Mouse (Mus musculus): ENCODE measurements around the gene Rbl2. TPM values are rescaled to one million over a fixed set of nuclear protein-coding genes. Genes with fewer than 3 reads are reported as not detected.

Rbl2 gene
- polyA plus RNA-seq, 1 experiment from 2014 or later = 19.4 TPM

GRCm38 (mm10) chr8:91069407-91069806 is 450 bp upstream of the Rbl2 start:
- WGBS = 18% methylated on average over 10 of the region's 10 CpGs
- H3K27me3 ChIP-seq (replicated peaks) = no peaks in the 10 kb centered on the region
- peak overlapping the region; percentile 78 for H3K4me3 ChIP-seq
- H3K9ac ChIP-seq = no peak overlapping the region
- 0 out of 2 replicates have a peak, but pooled peaks have one; percentile 11 for ATAC-seq (ENCODE audit: low FRiP score, low read depth)
- peaks cover 14% of the 10 kb centered on the region for H3K4me1 ChIP-seq
- no peaks in the 10 kb centered on the region for H3K9me3 ChIP-seq
- no peak overlapping the region for H3K27ac ChIP-seq
- H3K36me3 ChIP-seq = no peaks in the 10 kb centered on the region
- peak overlapping the region; percentile 70 for H3K4me2 ChIP-seq (replicated peaks)

- ATAC-seq (ENCODE audit: low FRiP score, low read depth) = peak; percentile 81
- peak overlapping the region; percentile 70 for H3K4me2 ChIP-seq (replicated peaks)
- peak overlapping the region; percentile 78 for H3K4me3 ChIP-seq
- no peaks in the 10 kb centered on the region for H3K36me3 ChIP-seq
- H3K27ac ChIP-seq = peak overlapping the region; percentile 58
- H3K9me3 ChIP-seq = no peaks in the 10 kb centered on the region
- peaks cover 14% of the 10 kb centered on the region for H3K4me1 ChIP-seq
- no peaks in the 10 kb centered on the region for H3K27me3 ChIP-seq (replicated peaks)
- H3K9ac ChIP-seq = peak overlapping the region; percentile 75
- WGBS = under 1% methylated on average over 34 of the region's 34 CpGs
These were observed 510 bp downstream of the Rbl2 start for GRCm38 (mm10) chr8:91070275-91070859.

GRCm38 (mm10) chr8:91077077-91077867 is 7.4 kb downstream of the Rbl2 start:
- H3K27ac ChIP-seq = no peak overlapping the region
- H3K4me2 ChIP-seq (replicated peaks) = no peak overlapping the region
- H3K27me3 ChIP-seq (replicated peaks) = no peaks in the 10 kb centered on the region
- H3K9ac ChIP-seq = no peak overlapping the region
- H3K4me3 ChIP-seq = no peak overlapping the region
- WGBS = 91% methylated on average over 12 of the region's 12 CpGs
- no peaks in the 10 kb centered on the region for H3K9me3 ChIP-seq
- ATAC-seq (ENCODE audit: low FRiP score, low read depth) = no peak
- H3K36me3 ChIP-seq = peaks cover 25% of the 10 kb centered on the region
- H3K4me1 ChIP-seq = no peaks in the 10 kb centered on the region

- peaks cover 25% of the 10 kb centered on the region for H3K36me3 ChIP-seq
These were observed 9.8 kb downstream of the Rbl2 start for GRCm38 (mm10) chr8:91079678-91080077.

GRCm38 (mm10) chr8:91081911-91082310 is 12.1 kb downstream of the Rbl2 start:
- H3K27me3 ChIP-seq (replicated peaks) = no peaks in the 10 kb centered on the region
- H3K4me2 ChIP-seq (replicated peaks) = no peak overlapping the region
- H3K27ac ChIP-seq = no peak overlapping the region
- peaks cover 35% of the 10 kb centered on the region for H3K36me3 ChIP-seq
- ATAC-seq (ENCODE audit: low FRiP score, low read depth) = no peak
- 92% methylated on average over 7 of the region's 7 CpGs for WGBS
- no peak overlapping the region for H3K4me3 ChIP-seq
- no peaks in the 10 kb centered on the region for H3K9me3 ChIP-seq
- H3K4me1 ChIP-seq = no peaks in the 10 kb centered on the region
- no peak overlapping the region for H3K9ac ChIP-seq

More at GRCm38 (mm10) chr8:91079678-91080077, 9.8 kb downstream of the Rbl2 start:
- Histone ChIP-seq H3K27ac (no peak overlapping the region), H3K9me3 (no peaks in the 10 kb centered on the region), H3K9ac (no peak overlapping the region), H3K4me2 (replicated peaks) (no peak overlapping the region), H3K4me3 (no peak overlapping the region), H3K27me3 (replicated peaks) (no peaks in the 10 kb centered on the region), H3K4me1 (no peaks in the 10 kb centered on the region)
- no peak for ATAC-seq (ENCODE audit: low FRiP score, low read depth)
- WGBS = 95% methylated on average over 2 of the region's 2 CpGs

GRCm38 (mm10) chr8:91082428-91082827 is 12.6 kb downstream of the Rbl2 start:
- Histone ChIP-seq H3K4me3 (no peak overlapping the region), H3K36me3 (peaks cover 33% of the 10 kb centered on the region), H3K9me3 (no peaks in the 10 kb centered on the region), H3K9ac (no peak overlapping the region), H3K4me1 (no peaks in the 10 kb centered on the region), H3K27me3 (replicated peaks) (no peaks in the 10 kb centered on the region), H3K27ac (no peak overlapping the region), H3K4me2 (replicated peaks) (no peak overlapping the region)
- WGBS = 92% methylated on average over 12 of the region's 12 CpGs
- ATAC-seq (ENCODE audit: low FRiP score, low read depth) = no peak

GRCm38 (mm10) chr8:91088452-91088851 is 18.6 kb downstream of the Rbl2 start:
- H3K27me3 ChIP-seq (replicated peaks) = no peaks in the 10 kb centered on the region
- ATAC-seq (ENCODE audit: low FRiP score, low read depth) = no peak
- H3K4me1 ChIP-seq = no peaks in the 10 kb centered on the region
- H3K4me3 ChIP-seq = no peak overlapping the region
- no peak overlapping the region for H3K4me2 ChIP-seq (replicated peaks)
- H3K36me3 ChIP-seq = peaks cover 36% of the 10 kb centered on the region
- 94% methylated on average over 7 of the region's 7 CpGs for WGBS
- no peak overlapping the region for H3K9ac ChIP-seq
- no peaks in the 10 kb centered on the region for H3K9me3 ChIP-seq
- no peak overlapping the region for H3K27ac ChIP-seq

- WGBS = 91% methylated on average over 2 of the region's 2 CpGs
- ATAC-seq (ENCODE audit: low FRiP score, low read depth) = no peak
- Histone ChIP-seq H3K27ac (no peak overlapping the region), H3K4me3 (no peak overlapping the region), H3K4me1 (no peaks in the 10 kb centered on the region), H3K36me3 (peaks cover 36% of the 10 kb centered on the region), H3K9ac (no peak overlapping the region), H3K4me2 (replicated peaks) (no peak overlapping the region), H3K27me3 (replicated peaks) (no peaks in the 10 kb centered on the region), H3K9me3 (no peaks in the 10 kb centered on the region)
These were observed 19.7 kb downstream of the Rbl2 start for GRCm38 (mm10) chr8:91089601-91090000.

GRCm38 (mm10) chr8:91094135-91094534 is 24.3 kb downstream of the Rbl2 start:
- H3K9me3 ChIP-seq = no peaks in the 10 kb centered on the region
- 87% methylated on average over 5 of the region's 5 CpGs for WGBS
- ATAC-seq (ENCODE audit: low FRiP score, low read depth) = no peak
- peaks cover 41% of the 10 kb centered on the region for H3K36me3 ChIP-seq
- no peak overlapping the region for H3K4me3 ChIP-seq
- H3K4me2 ChIP-seq (replicated peaks) = no peak overlapping the region
- H3K9ac ChIP-seq = no peak overlapping the region
- H3K27me3 ChIP-seq (replicated peaks) = no peaks in the 10 kb centered on the region
- H3K4me1 ChIP-seq = no peaks in the 10 kb centered on the region
- no peak overlapping the region for H3K27ac ChIP-seq

GRCm38 (mm10) chr8:91098106-91098505 is 28.2 kb downstream of the Rbl2 start:
- 91% methylated on average over 6 of the region's 6 CpGs for WGBS
- no peaks in the 10 kb centered on the region for H3K9me3 ChIP-seq
- H3K4me3 ChIP-seq = no peak overlapping the region
- H3K36me3 ChIP-seq = peaks cover 35% of the 10 kb centered on the region
- H3K4me1 ChIP-seq = no peaks in the 10 kb centered on the region
- no peak overlapping the region for H3K9ac ChIP-seq
- no peak overlapping the region for H3K4me2 ChIP-seq (replicated peaks)
- no peak for ATAC-seq (ENCODE audit: low FRiP score, low read depth)
- no peak overlapping the region for H3K27ac ChIP-seq
- H3K27me3 ChIP-seq (replicated peaks) = no peaks in the 10 kb centered on the region

GRCm38 (mm10) chr8:91106271-91106670 is 36.4 kb downstream of the Rbl2 start:
- 94% methylated on average over 12 of the region's 12 CpGs for WGBS
- no peak overlapping the region for H3K4me3 ChIP-seq
- no peak overlapping the region for H3K27ac ChIP-seq
- H3K9me3 ChIP-seq = no peaks in the 10 kb centered on the region
- no peaks in the 10 kb centered on the region for H3K4me1 ChIP-seq
- H3K27me3 ChIP-seq (replicated peaks) = no peaks in the 10 kb centered on the region
- ATAC-seq (ENCODE audit: low FRiP score, low read depth) = no peak
- H3K4me2 ChIP-seq (replicated peaks) = no peak overlapping the region
- peaks cover 25% of the 10 kb centered on the region for H3K36me3 ChIP-seq
- H3K9ac ChIP-seq = no peak overlapping the region

GRCm38 (mm10) chr8:91111868-91112477 is 42.1 kb downstream of the Rbl2 start:
- no peaks in the 10 kb centered on the region for H3K27me3 ChIP-seq (replicated peaks)
- no peak overlapping the region for H3K9ac ChIP-seq
- peaks cover 43% of the 10 kb centered on the region for H3K36me3 ChIP-seq
- H3K9me3 ChIP-seq = no peaks in the 10 kb centered on the region
- no peak overlapping the region for H3K4me3 ChIP-seq
- 92% methylated on average over 5 of the region's 5 CpGs for WGBS
- H3K4me1 ChIP-seq = no peaks in the 10 kb centered on the region
- no peak overlapping the region for H3K4me2 ChIP-seq (replicated peaks)
- no peak overlapping the region for H3K27ac ChIP-seq
- ATAC-seq (ENCODE audit: low FRiP score, low read depth) = no peak
